Mouse (Mus musculus) B cell, adult 2 months (primary cell): ENCODE measurements at regions not wholly inside any gene's neighbourhood (a gene's known extent, or its start where the extent isn't known, plus 50 kb on each side); places are given as distances from the start of the nearest gene placed in this dataset.
A peak's percentile ranks its signal among the peaks of the same experiment; 100 is the strongest.

ENCODE experiments used
- DNase-seq, 2 experiments: peaks; one replicate each; pipeline ENCODE4 v3.0.0; 2022

GRCm38 (mm10) chr4:125890510-125890909 lies 133.8 kb upstream of the Csf3r start:
- DNase-seq = no peak

GRCm38 (mm10) chr4:125893139-125893538 lies 131.2 kb upstream of the Csf3r start:
- DNase-seq = no peak

- DNase-seq = no peak
Observed at GRCm38 (mm10) chr4:125897707-125898106, 126.6 kb upstream of the Csf3r start.

- no peak for DNase-seq
Observed at GRCm38 (mm10) chr4:125898631-125899348, 125.6 kb upstream of the Csf3r start.

- DNase-seq = no peak
Observed at GRCm38 (mm10) chr4:125901546-125902276, 122.6 kb upstream of the Csf3r start.

GRCm38 (mm10) chr4:125906296-125906695 lies 118.1 kb upstream of the Csf3r start:
- DNase-seq = no peak

- DNase-seq = no peak
Observed at GRCm38 (mm10) chr4:125908901-125909300, 115.4 kb upstream of the Csf3r start.

GRCm38 (mm10) chr4:125911541-125912270 lies 112.6 kb upstream of the Csf3r start:
- no peak for DNase-seq

GRCm38 (mm10) chr4:125912444-125913049 lies 111.8 kb upstream of the Csf3r start:
- peak; percentile 58 to 61 for DNase-seq

GRCm38 (mm10) chr4:125915166-125915565 lies 109.2 kb upstream of the Csf3r start:
- DNase-seq = no peak

- no peak for DNase-seq
Observed at GRCm38 (mm10) chr4:125917210-125917609, 107.1 kb upstream of the Csf3r start.

- peak; percentile 51 to 52 for DNase-seq
Observed at GRCm38 (mm10) chr4:125921550-125922316, 102.6 kb upstream of the Csf3r start.

- DNase-seq = no peak
Observed at GRCm38 (mm10) chr4:125922317-125922878, 102.0 kb upstream of the Csf3r start.

- no peak for DNase-seq
Observed at GRCm38 (mm10) chr4:125923225-125923624, 101.1 kb upstream of the Csf3r start.

- DNase-seq = no peak
Observed at GRCm38 (mm10) chr4:125928196-125928595, 96.2 kb upstream of the Csf3r start.

GRCm38 (mm10) chr4:125929122-125929772 lies 95.1 kb upstream of the Csf3r start:
- DNase-seq = peak; percentile 43 to 53

GRCm38 (mm10) chr4:125930764-125931163 lies 93.6 kb upstream of the Csf3r start:
- DNase-seq = no peak

GRCm38 (mm10) chr4:125931321-125931720 lies 93.0 kb upstream of the Csf3r start:
- DNase-seq = no peak

- DNase-seq = no peak
Observed at GRCm38 (mm10) chr4:125932036-125932756, 92.2 kb upstream of the Csf3r start.

GRCm38 (mm10) chr4:125936357-125936756 lies 88.0 kb upstream of the Csf3r start:
- no peak for DNase-seq

GRCm38 (mm10) chr4:125938186-125938585 lies 86.2 kb upstream of the Csf3r start:
- DNase-seq = no peak
